Mouse (Mus musculus) lung, postnatal 14 days (tissue): Measurements from ENCODE around the gene Gstcd.

Experiments
- DNase-seq: peaks from one replicate; pipeline ENCODE4 v3.0.0; 2021

Gene Gstcd

DNA sequence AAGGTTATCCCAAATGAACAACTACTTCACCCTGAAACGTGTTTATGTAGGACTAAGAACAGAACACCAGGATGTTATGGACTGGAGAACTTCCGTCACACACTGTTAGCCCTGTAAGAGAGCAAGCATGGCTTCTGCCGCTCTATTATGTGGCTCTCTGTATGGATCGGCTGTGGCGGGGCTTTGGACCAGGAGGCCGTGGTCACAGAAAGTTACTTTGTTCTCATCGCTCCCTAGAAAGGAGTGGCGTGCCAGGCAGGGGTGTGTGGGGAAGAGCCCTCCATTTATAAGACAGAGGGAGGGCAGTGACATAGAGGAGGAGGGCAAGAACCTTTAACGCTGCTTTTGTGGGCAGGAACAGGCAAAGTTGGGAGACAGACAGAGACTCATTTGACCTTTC lies 95.5 kb downstream of the Gstcd start:
- DNase-seq = no peak

DNA sequence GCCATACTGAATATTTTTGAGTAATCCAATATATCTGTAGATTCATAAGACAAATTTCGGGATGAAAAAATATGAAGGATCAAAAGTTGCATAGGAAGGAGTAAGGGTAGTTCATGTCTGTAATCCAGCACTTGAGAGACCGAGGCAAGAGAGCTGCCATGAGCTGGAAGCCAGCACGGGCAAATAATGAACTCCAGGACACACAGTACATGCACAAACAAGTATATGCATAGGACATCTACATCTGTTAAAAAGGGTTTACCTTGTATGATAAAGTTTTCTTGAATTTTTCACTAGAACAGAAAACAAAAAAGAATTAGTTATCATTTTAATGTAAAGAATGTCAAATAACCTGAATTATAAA lies 95.9 kb downstream of the Gstcd start:
- DNase-seq = no peak

DNA sequence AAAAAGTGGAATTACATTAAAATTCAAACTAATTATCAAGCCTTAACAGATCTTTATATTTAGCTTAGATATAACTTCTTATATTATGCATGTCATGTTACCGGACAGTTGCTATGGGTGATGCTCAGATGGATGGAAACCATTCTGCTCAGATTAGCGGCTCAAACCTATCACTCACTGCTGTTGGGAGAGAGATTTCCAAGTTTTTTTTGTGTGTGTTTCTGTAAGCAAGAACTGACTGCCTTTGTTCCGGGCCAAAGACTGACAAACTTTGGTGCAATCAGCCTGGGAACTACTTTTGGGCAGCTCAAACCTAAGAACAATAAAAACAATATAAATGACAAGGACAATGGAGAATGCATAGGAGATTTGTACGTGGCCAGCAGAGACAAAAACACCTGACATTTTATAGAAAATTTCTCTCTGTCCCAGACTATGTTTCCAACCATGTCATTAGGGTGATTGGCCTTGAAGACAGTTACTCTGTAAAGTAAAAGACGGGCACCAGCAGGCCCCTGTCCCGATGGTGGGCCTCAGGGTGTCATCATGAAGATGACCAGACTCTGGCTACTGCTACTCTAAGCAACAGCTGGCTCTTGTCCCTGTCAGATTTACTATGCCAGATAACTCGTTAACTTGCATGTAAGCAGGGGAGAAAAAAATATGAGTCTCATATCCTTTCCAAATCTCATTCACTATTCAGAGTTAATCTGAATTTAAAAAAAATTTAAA lies 96.5 kb downstream of the Gstcd start:
- peak; percentile 68 for DNase-seq

DNA sequence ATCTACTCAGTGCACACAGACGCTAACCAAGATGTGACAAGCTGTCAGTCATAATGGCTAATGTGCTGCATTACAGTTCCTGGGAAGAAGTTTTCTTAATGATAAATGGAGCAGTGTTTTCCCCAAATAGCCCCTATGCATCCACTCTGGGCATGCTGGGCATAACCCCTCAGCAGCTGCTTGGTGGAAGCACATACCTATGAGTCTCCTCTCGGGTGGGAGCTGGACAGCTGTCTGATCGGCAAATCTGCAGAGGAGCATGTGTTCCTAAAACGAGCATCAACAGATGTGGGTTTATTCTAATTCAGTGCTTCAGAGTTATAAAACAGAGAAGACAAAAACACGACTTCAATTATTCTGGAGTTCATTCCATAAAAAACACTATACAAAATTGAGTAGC lies 105.6 kb downstream of the Gstcd start:
- DNase-seq = no peak

DNA sequence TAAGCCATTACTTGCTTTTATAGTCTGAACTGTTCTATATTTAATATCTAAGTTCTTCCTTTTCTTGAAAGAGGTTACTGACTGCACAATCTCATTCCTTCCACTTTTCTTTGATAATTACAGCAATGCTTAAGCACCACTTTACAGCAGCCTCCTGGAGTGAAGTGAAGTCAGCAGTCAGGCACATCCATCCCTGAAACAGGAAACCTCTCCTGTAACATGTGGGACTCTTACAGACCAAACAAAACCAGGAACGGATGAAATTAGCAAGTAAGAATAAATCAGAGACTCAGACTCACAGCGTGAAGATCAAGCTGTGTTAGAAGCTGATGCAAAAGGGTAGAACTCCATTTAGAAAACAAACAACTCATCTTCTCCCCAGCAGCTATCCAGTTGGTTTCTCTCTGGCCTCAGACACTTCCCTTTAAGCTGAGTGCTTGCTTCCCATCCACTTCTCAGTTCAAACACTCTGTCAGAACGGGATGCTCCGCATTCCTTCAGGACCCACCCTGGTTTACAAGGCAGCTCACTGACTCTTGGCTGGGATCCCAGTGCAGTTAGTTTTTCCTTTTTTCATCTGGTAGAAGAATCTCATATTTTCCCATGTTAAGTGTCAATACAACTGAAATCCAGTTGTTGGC lies 107.9 kb downstream of the Gstcd start:
- DNase-seq = peak; percentile 64

DNA sequence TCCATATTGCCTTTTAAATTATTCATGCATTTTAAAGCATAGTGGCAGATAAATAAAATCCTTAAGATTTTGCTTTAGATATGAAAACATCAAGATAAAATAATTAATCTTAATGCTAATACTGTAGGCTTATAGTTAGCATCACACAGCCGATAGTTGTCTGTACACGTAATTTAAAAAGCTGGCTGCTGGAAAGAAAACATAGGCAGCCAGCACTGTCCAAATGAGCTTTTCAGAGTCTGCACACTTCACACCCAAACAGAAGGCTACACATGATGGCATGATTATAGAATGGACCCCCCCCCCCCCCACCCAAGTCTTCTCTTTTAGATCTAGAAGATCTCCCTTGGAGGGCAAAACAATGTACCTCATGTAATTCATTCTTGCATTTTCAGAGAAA lies 109.9 kb downstream of the Gstcd start:
- no peak for DNase-seq

DNA sequence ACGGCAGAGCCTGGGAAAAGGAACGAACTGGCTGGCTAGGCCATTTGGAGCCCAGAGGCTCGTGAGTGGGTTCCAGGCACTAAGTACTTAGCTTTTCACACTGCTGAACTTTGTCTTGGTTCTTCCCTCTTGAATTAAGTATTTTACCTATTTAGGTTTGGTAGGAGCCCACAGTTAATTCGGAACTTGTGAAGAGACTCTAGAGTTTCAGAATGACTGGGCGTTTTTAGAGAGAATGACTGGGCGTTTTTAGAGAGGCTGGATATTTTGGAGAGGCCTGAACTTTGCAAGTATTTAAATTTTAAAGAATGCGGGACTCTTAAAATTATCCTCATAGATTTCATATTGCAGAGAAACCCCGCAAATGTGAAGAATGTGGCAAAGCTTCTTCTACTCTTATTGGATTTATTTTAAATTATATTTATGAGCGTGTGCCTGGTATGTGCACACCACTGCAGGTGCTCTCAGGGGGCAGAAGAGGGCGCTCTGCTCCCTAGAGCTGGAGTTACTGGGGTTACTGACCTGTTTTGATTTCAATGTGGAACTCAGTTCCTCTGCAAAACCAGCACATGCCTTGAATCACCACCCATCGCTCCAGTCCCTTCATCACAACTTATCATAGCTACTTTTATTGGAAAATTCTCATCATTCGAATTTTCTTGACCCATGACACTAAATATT lies 111.9 kb downstream of the Gstcd start:
- no peak for DNase-seq

DNA sequence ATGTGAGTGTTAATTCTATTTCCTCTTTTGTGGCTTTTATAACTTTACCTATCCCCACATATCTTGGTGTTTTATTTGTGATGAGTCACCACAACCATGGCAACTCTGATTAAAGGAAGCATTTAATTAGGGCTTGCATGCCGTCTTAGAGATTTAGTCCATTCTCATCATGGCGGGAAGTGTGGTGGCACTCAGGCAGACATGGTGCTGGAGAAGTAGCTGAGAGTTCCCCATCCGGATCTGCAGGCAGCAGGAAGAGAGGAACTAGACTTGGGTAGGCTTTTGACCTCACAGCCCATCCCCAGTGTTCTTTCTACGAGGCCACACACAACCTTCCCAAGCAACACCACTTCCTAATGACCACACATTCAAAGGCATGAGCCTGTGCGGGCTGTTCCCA lies 125.6 kb downstream of the Gstcd start:
- DNase-seq = no peak

DNA sequence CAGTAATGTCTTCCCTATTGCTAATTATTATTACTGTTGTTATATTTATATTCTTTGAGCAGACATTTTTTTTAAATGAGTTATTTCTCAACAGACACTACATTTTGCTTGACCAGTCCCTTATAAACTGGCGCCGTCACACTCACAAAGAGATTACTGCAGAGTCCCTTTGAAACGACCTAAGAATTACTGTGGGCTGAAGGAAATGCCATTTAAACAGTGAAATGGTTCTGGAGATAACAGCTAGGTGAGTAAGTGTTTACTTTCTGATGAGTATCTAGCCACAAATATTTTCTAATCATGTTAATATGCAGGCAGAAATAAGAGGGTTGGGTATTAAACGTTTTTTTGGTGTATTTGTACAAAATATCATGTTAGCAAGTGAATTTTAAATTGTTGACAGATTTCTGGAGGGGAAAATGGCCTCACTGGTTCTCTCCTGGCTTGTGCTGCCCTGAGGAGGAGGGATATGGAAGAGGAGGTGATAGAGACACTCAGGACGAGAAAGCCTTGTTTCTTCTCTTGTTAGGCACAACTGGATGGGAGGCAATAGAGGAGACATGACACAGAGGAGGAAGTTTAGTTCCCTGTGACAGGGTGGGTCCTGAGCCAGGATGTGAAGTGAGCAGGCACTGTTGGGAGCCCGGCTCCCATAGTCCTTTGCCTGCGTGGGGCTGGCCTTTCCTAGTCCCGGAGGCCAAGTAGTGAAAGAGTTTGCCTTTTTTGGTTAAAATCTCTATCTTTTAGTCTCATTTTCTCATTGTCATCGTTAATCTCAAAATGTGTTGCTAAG lies 126.9 kb downstream of the Gstcd start:
- DNase-seq = no peak

DNA sequence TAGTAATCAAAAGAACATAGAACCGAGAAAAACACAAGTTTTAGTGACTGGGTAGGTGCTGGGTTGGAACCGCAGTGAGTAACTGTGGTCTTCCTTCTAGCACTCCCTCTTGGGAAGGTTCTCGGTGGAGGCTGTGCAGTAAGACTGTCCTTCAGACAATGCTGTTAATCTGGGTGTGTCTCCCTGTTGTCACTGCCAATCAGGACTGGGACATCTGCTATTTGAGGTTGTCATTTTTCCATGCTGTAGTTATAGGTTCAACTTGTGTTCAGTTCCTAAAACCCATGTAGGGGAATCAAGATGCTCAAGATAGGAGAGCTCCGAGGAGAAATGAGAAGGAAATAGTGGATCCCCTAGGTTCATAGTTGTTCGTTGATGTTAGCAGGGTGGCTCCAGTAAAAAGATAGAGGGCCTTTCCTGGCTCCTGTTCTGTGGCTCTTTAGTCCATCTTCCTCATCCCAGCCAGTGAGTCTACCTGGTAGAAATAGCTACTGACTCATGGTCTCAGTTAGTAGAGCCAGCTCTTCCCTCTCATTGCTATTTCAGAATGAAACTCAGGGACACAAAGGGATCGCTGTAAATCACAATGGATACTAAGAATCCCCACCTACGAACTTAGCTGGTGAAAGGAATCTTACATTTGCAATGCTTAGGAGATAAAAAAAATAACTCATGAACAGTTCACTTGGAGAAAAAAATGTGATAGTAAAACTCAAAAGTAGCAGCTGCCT lies 129.0 kb downstream of the Gstcd start:
- no peak for DNase-seq

DNA sequence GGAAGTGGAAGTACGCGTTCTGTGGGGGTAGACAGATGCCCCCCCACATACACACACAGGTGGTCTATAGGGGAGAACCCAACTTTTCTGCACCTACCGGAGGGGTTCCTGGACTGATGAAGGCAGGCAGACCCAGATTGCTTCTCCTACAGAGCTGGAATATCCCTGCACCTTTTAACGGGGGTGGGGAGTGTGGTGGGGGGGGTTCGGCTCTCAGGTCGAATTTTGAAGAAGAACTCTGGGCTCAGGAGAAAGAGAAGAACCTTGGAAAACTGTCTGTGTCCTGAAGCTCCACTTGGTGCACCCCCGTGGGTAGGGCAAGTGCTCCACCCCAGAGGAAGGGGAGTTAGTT lies 141.3 kb downstream of the Gstcd start:
- DNase-seq = no peak

DNA sequence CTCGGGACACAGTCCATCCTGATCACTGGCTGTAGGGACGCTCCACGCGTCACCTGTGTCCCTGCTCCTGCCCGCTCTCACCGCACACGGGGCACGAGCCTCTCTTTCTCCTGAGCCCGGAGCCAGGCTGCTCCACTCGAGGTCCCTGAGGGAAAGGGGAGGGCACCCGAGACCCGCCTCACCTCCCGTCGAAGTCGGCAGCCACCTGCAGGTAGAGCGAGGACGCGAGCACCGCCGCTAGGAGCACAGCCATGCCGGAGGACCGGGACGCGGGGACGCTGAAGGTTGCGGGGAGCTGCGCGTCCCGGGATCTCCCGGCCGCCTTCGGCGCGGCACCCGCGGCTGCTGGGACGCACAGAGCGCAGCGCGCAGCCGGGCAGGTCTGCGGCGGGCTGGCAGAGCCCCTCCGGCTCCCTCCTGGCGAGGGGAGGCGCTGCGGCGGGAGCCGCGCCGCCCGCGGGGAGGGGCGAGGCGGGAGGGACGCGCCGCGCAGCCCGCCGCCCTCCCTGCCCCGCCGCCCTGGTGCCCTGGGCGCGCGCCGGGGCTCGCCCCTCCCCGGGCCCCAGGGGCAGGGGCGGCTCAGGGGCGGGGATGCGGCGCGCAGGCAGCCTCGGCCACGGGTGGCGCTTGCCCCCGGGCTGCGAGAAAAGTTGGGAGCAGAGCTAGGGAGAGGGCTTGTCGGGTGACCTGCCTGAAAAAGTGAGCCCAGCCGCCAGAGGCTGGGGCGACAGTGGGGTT lies 141.9 kb downstream of the Gstcd start, which contains the start of gene Npnt:
TSS of gene Npnt (minus strand) at position 501 of the 738 bp plus-strand sequence.
- peak; percentile 52 for DNase-seq

DNA sequence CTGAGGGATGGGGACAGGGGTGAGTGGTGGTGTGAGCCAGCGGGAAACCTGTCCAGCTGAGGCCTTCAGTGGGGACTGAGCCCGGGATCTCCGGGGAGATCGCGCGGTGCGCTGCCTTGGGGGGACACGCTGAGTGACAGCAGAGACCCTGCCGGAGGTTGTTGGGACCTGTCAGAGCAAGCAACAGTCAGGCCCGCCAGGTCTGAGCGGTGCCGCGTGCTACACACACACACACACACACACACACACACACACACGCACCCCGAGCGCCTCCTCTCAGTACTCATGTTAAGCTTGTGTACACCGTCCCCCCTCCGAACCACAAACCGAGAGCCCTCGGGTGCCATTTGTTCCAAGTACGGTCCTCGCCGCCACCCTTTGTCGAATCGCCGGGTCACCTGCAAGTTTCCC lies 142.4 kb downstream of the Gstcd start:
- DNase-seq = peak; percentile 33

DNA sequence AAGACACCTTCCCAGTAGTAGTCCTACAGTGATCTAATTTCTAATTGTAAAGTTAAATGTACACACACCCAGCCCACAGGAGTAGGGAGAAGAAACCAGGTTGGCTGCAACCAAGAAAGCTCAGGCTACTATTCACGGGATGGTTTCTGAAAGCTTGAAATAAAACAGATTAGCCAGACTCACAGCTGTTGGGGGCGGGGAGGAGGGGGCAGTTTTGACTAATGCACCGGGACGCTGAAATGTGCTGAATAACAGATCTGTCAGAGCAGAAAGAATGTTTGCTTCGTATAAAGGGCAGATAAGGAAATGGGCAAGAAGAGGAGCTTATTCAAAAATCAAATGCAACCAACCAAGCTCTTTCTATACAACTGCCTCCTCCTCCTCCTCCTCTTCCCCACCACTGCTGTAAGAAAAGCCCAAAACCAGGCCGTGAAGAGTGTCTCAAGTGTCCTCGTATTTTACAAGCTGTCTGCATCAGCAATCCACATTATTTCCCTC lies 143.5 kb downstream of the Gstcd start:
- DNase-seq = no peak

DNA sequence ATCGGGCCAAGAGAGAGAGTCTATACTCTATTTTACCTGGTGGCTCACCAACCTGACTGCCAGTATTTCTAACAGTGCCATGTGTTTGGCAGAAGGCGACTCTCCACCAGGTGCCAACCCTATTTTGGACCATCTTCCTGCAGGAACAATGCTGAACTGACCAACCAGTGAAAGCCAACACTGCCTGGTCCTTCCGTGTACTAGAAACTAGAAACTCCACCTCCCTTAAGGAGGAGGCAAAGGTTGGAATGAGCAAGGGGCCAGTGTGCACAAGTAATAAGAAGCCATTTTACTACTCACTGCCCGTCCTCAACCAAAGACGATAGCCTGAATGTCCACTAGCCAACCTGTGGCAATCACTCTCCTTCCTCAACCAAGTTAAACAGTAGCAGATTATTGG lies 145.7 kb downstream of the Gstcd start:
- DNase-seq = no peak

DNA sequence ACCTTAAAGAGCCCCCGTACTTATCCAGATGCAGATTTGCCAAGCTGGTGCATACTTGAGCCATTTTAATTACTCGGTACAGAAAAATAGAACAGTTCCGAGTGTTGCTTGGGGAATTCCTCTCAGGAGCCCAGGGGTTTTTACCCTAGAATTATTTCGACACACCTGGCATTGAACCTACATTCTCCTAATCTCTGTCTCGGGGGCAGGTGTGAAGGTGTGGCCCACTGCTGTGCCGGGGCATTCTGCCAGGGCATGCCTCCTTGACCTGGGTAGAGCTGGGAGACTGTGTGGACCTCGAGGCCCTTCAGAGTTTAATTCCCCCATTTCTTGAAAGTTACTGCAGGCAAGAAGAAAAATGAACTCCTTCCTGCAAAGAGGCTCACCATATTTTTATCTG lies 146.2 kb downstream of the Gstcd start:
- peak; percentile 64 for DNase-seq

DNA sequence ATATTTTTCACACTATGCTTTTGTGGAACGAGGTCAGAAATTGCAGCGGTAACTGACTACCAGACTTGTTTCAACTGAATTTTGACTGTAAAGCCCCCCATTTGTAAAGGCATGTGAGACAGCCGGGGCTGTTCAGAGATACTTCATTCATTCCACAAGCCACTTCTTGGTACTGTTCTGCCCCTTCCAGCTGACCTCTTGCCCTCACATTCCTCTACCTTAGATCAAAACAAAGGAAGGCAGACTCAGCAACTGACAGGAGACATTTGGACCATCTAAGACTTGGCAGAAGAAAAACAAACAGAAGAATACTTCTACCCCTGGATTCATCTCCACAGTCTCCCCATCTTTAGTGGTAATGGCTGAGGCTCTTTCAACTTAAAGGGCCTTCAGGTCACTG lies 147.2 kb downstream of the Gstcd start:
- no peak for DNase-seq

DNA sequence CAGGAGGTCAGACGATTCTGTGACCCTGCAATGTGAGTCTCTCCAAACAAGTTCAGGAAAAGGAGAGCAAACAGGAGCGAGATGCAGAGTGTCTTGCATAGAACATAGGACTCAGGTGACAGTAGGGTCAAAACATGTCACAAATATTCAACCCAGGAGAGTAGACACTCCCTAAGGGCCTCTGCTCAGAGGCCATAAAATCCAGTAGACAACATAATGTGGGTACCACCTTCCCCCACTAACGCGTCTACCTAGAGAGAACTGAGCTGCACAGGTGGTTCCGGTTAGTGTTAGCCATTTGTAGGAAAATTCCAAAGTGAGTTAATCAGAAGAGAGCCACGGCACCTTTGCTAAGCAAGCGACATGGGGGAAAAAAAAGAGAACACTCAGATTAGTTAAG lies 147.6 kb downstream of the Gstcd start:
- no peak for DNase-seq

DNA sequence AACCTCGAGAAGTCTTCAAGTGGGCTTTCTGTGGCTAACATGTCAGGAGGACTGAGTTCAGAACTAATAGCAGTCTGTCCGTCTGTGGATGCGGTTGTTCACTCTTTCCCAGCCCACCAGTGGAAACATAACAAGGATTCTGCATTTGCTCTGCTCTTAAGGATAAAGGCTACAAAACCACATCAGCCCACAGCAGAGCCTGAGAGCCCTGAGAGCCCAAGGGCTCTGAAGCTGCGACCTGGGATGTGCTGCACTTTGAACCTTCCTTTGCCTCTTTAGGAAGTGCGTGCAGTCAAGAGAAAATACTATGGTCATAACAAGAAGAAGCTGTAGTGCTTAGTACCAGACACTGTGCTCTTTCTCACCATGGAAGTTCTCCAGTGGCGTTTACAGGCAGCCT lies 149.1 kb downstream of the Gstcd start:
- no peak for DNase-seq

DNA sequence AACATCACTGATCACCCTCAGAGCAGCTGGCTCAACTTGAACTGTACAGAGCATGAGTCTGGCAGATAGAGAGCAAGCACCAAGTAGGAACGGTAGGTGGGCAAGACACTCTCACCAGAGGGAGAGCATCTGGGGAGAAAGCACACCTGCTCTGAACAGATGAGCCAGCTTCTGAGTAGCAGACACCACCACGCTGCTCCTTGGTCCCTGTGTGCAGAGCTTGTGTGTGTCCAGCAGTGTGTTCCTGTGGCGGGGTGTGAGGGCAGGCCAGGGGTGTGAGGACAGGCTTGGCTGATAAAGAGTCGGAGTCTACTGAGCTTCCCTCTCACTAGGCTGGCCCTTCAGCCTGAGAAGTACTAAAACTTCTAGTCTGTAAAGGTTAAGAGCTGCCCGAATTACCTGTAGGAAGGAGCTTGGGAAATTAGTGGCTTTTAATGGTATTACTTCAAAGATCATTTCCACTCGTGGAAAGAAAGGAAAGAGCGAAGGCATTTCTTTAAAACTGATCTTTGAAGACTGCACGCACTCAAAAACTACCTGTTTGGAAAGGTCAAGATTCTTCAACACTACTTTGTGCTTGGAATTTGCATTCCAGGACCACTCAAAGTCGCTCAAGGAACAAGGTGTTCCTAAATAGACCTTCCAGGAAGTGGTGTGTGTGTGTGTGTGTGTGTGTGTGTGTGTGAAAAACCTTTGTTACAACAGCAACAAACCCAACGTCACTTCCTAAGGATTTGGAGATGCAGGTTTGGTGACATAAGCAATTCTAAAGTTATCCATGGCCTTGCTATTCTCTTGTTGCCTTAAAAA lies 151.4 kb downstream of the Gstcd start:
- peak; percentile 36 for DNase-seq

DNA sequence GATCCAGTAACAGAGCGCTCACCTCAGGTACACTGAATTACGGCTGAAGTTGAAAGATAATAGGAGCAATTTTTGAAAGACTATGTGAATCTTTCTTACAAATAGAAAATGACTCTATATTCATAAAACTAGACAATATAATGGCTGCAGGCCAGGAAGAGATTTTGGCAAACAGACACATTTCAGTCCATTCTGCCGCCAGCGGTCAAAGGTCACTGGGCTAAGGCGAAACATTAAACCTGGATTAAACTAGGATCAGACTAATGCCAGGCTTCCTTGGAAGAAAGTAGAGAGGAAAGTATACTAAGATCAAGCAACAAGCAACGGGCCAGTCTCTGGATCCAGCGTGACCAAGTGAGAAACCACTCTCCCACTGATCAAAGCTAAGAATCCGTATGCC lies 152.8 kb downstream of the Gstcd start:
- no peak for DNase-seq
